Mouse (Mus musculus) embryonic facial prominence, embryonic 11.5 days (tissue): ENCODE data around the gene Igsf6. TPM values are rescaled to one million over a fixed set of nuclear protein-coding genes. Genes with fewer than 3 reads are reported as not detected.
"Not testable (repeated sequence)": the region's sequence is repeated elsewhere in the genome, so short reads cannot be mapped to it uniquely, and the experiment has no call there.

Experiments
- ATAC-seq: fragments of 200-750 bp; cut with Nextera tagmentation; replicated peaks from 2 replicates; pipeline ENCODE4 v1.8.0; 2017; ENCODE audit warnings: low read depth; ENCODE audit not compliant: insufficient number of reproducible peaks, low FRiP score, low TSS enrichment
- DNase-seq: peaks from one replicate; pipeline ENCODE4 v3.0.0-alpha.2; 2015; ENCODE audit warnings: low spot score
- H3K27ac ChIP-seq: fragments of 300-500 bp; sonication (generic); replicated peaks from 2 replicates; pipeline ENCODE4 v1.5.1; 2014; ENCODE audit warnings: mild to moderate bottlenecking, low read depth, low read length, control low read depth
- H3K27me3 ChIP-seq: fragments of 300-500 bp; sonication (generic); 2 replicates; pipeline ENCODE4 v1.6.1; 2014; ENCODE audit warnings: mild to moderate bottlenecking, low read length, moderate library complexity, mixed read lengths; ENCODE audit not compliant: control insufficient read depth, insufficient read depth
- H3K36me3 ChIP-seq: fragments of 300-500 bp; sonication (generic); replicated peaks from 2 replicates; pipeline ENCODE4 v1.6.1; 2014; ENCODE audit warnings: low read depth, mild to moderate bottlenecking, low read length, moderate library complexity, mixed read lengths; ENCODE audit not compliant: control insufficient read depth, insufficient read depth
- H3K4me1 ChIP-seq: fragments of 300-500 bp; sonication (generic); 2 replicates; pipeline ENCODE4 v1.6.1; 2014; ENCODE audit warnings: low read length, mixed read lengths; ENCODE audit not compliant: control insufficient read depth, insufficient read depth
- H3K4me2 ChIP-seq: fragments of 300-500 bp; sonication (generic); 2 replicates; pipeline ENCODE4 v1.6.1; 2014; ENCODE audit warnings: low read depth, mild to moderate bottlenecking, control low read depth, low read length, moderate library complexity
- H3K4me3 ChIP-seq: fragments of 300-500 bp; sonication (generic); 2 replicates; pipeline ENCODE4 v1.5.1; 2014; ENCODE audit warnings: low read depth, low read length, control low read depth
- H3K9ac ChIP-seq: fragments of 300-500 bp; sonication (generic); replicated peaks from 2 replicates; pipeline ENCODE4 v1.6.1; 2014; ENCODE audit warnings: mild to moderate bottlenecking, control low read depth, low read length
- H3K9me3 ChIP-seq: fragments of 300-500 bp; sonication (generic); replicated peaks from 2 replicates; pipeline ENCODE4 v1.6.1; 2016; ENCODE audit warnings: mild to moderate bottlenecking, low read length, inconsistent platforms, mixed read lengths; ENCODE audit not compliant: control insufficient read depth
- WGBS: fragments of 180-500 bp; shearing (Covaris S2); extraction: QIAGEN DNeasy Blood & Tissue Kit; methylation state at CpG from one replicate; pipeline ENCODE4 v1.1.7; 2014; 5-methylcytosine and 5-hydroxymethylcytosine counted together
- polyA plus RNA-seq: library from polyadenylated mRNA; unstranded; fragments of >200 nt; fragmentation: Nextera tagmentation; extraction: Ambion mirVana; gene quantifications from 2 replicates; pipeline ENCODE4 v1.2.1, GENCODE M21; 2014

Gene Igsf6
- polyA plus RNA-seq, 1 experiment from 2014 or later = 0.70 TPM

DNA sequence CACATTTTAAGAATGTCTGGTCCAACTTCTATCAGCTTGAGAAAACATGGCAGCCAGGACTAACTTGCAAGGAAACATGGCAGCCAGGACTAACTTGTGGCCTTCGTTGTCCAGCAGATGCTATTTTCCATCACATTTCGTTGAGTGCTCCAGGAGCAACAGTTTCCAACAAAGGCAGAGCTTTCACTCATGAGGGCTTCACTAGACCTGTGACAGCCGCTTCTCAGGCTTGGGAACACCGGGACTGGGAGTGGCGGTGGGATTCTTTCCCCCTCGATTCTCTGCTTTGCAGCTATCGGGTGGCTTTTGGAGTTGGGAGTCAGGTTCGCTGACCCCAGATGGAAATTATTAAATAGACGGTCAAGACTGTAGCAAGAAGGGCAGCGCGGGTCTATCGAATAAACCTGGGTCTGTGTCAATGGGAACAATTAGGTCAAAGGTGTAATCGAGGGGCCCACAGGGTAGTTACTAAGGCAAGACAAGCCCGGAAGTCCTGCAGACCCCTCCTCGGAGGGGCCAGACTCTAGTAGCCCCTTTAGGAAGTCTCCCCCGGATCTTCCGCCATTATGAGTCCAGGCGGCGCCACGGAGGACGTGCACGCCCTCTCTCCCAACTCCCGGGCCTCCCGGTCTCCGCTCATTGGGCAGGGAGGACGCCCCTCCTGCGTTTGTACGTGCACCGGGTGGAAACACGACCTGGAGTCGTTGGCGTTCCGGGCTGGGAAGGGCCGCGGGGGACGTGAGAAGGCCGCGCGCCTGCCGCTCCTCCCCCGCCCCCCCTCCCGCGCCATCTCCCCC lies 40.3 kb downstream of the Igsf6 start, which contains the start of gene Mettl9:
Gene Mettl9, plus strand, starts transcription at position 590 of the 797 bp plus-strand sequence.
- peak; percentile 97 for ATAC-seq

GRCm38 (mm10) chr7:121029947-121030346 lies 44.4 kb downstream of the Igsf6 start:
- not testable (repeated sequence) for H3K4me3 ChIP-seq, H3K4me2 ChIP-seq, H3K4me1 ChIP-seq, DNase-seq, H3K9ac ChIP-seq, H3K36me3 ChIP-seq, H3K9me3 ChIP-seq, H3K27me3 ChIP-seq, H3K27ac ChIP-seq, ATAC-seq

More for the DNA sequence above, 40.3 kb downstream of the Igsf6 start, which contains the start of gene Mettl9:
- Histone ChIP-seq H3K4me3 (peak within 1 kb of the TSS; percentile 98), H3K4me2 (peak within 1 kb of the TSS; percentile 60), H3K9me3 (no peaks in the 10 kb centered on the region), H3K36me3 (no peaks in the 10 kb centered on the region), H3K27me3 (no peaks in the 10 kb centered on the region), H3K27ac (peak within 1 kb of the TSS; percentile 97), H3K9ac (peak within 1 kb of the TSS; percentile 100), H3K4me1 (no peaks in the 10 kb centered on the region)
- 2% methylated on average over 41 of the region's 43 CpGs for WGBS
- peak; percentile 97 for DNase-seq

- no peak overlapping the region for H3K27ac ChIP-seq
- H3K36me3 ChIP-seq = no peaks in the 10 kb centered on the region
- H3K4me1 ChIP-seq = no peaks in the 10 kb centered on the region
- DNase-seq (no peak), ATAC-seq (no peak)
- no peak overlapping the region for H3K4me3 ChIP-seq
- no peaks in the 10 kb centered on the region for H3K9me3 ChIP-seq
- no peaks in the 10 kb centered on the region for H3K27me3 ChIP-seq
- H3K4me2 ChIP-seq = no peak overlapping the region
- 66% methylated on average over 3 of the region's 3 CpGs for WGBS
- no peak overlapping the region for H3K9ac ChIP-seq
Observed at GRCm38 (mm10) chr7:121026300-121026699, 48.1 kb downstream of the Igsf6 start.

GRCm38 (mm10) chr7:121025221-121026008 lies 49.0 kb downstream of the Igsf6 start:
- H3K4me3 ChIP-seq = no peak overlapping the region
- no peaks in the 10 kb centered on the region for H3K4me1 ChIP-seq
- no peak overlapping the region for H3K27ac ChIP-seq
- DNase-seq (no peak), ATAC-seq (no peak)
- 75% methylated on average over 6 of the region's 6 CpGs for WGBS
- H3K36me3 ChIP-seq = no peaks in the 10 kb centered on the region
- H3K9me3 ChIP-seq = no peaks in the 10 kb centered on the region
- no peak overlapping the region for H3K9ac ChIP-seq
- H3K4me2 ChIP-seq = no peak overlapping the region
- H3K27me3 ChIP-seq = no peaks in the 10 kb centered on the region

DNA sequence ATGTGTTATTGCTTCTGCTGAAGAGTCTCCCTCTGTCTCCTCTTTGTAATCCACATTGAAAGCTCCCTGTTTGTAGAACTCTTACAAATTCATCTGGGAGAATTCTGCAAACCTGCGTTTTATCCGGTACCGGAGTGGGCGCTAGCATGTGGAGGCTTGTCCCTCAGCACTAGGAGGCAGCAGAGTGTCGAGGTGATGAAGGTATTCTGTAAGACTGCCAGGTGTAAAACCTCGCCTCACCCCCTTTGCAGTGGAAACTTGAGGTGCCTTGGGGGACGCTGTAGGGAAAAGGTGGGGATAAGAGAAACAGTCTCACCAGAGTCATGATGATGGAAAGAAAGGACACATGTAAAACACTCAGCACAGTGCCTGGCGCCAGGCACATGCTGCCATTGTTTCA lies 54.1 kb downstream of the Igsf6 start:
- no peaks in the 10 kb centered on the region for H3K36me3 ChIP-seq
- WGBS = 32% methylated on average over 8 of the region's 8 CpGs
- ATAC-seq = no peak
- H3K4me2 ChIP-seq = no peak overlapping the region
- H3K9ac ChIP-seq = no peak overlapping the region
- no peaks in the 10 kb centered on the region for H3K27me3 ChIP-seq
- DNase-seq = peak; percentile 15
- H3K27ac ChIP-seq = no peak overlapping the region
- no peaks in the 10 kb centered on the region for H3K4me1 ChIP-seq
- no peak overlapping the region for H3K4me3 ChIP-seq
- H3K9me3 ChIP-seq = no peaks in the 10 kb centered on the region

GRCm38 (mm10) chr7:121018778-121019177 lies 55.6 kb downstream of the Igsf6 start:
- Histone ChIP-seq H3K27ac (no peak overlapping the region), H3K4me2 (no peak overlapping the region), H3K4me1 (no peaks in the 10 kb centered on the region), H3K4me3 (no peak overlapping the region), H3K9me3 (no peaks in the 10 kb centered on the region), H3K36me3 (no peaks in the 10 kb centered on the region), H3K9ac (no peak overlapping the region), H3K27me3 (no peaks in the 10 kb centered on the region)
- no peak for ATAC-seq
- 89% methylated on average over 3 of the region's 3 CpGs for WGBS
- no peak for DNase-seq

DNA sequence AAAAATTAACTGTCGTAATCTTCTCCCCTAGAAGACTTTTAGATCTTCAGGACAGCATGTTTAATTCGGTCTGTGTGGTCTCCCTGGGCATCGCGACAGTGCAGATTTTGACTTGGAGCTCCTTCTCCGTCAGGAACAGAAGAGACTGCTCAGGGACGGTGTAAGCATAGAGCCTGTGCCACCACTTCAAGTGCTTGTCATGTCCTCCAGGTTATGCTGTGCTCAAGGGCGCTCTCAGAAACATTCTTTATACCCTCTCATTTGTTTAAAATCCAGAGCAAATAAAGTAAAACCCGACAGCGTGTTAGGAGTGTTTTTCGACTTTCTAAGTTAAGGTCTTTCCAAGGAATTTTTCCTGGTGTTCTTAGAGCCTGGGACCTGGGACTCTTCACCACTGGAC lies 59.9 kb downstream of the Igsf6 start:
- Histone ChIP-seq H3K9ac (no peak overlapping the region), H3K36me3 (no peaks in the 10 kb centered on the region), H3K27ac (no peak overlapping the region), H3K27me3 (no peaks in the 10 kb centered on the region), H3K4me2 (no peak overlapping the region), H3K9me3 (no peaks in the 10 kb centered on the region), H3K4me3 (no peak overlapping the region), H3K4me1 (no peaks in the 10 kb centered on the region)
- WGBS = 90% methylated on average over 10 of the region's 10 CpGs
- DNase-seq (no peak), ATAC-seq (no peak)
